8 mouse cellular contexts compared by ENCODE assay signal in the genomic region with DNA sequence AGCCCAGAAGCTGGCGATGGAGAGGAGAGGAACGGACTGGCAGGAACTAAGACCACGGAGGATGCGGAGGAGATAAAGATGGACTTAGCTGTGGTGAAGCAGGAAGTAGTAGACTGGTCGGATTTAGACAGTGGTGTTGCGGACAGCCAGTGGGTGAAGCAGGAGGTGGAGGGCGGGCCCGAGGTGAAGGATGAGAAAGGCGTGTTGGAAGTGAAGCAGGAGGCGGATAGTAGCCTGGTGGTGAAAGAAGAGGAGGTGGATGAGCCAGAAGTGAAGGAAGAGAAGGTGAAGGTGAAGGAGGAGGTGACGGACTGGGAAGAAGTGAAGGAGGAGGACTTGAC. TPM values are rescaled to one million over a fixed set of nuclear protein-coding genes. Genes with fewer than 3 reads are reported as not detected.
DNase-seq lines count a peak whose midpoint lies in the region; ATAC-seq and TF ChIP-seq lines count a peak whose summit lies in the region.

No protein-coding gene starts in this region.

- under 1% methylated on average over 11 of the region's 11 CpGs for WGBS in lung, embryonic 14.5 days
- under 1% methylated on average over 11 of the region's 11 CpGs for WGBS in small intestine, adult 2 months

- H3K4me2 ChIP-seq in lung, embryonic 14.5 days = peak overlapping the region; percentile 87

- H3K4me3 ChIP-seq in lung, embryonic 14.5 days (ENCODE audit: low read depth, low read length) = peak overlapping the region; percentile 76
- peak overlapping the region; percentile 74 for H3K4me3 ChIP-seq in erythroblast, embryonic 14.5 days (replicated peaks)
- peak overlapping the region; percentile 83 for H3K4me3 ChIP-seq in small intestine, adult 2 months (ENCODE audit: low read depth, low read length)

- H3K36me3 ChIP-seq in lung, embryonic 14.5 days (ENCODE audit: insufficient read depth) = peaks cover 30% of the 10 kb centered on the region
- peaks cover 25% of the 10 kb centered on the region for H3K36me3 ChIP-seq in erythroblast, embryonic 14.5 days (ENCODE audit: control insufficient read depth)
- peaks cover 13% of the 10 kb centered on the region for H3K36me3 ChIP-seq in small intestine, adult 2 months (ENCODE audit: control insufficient read depth, insufficient read depth, low read length)

- intact Hi-C loops in left cerebral cortex, postnatal 14 days (cut with DNase I) = no loop called here

- H3K9ac ChIP-seq in lung, embryonic 14.5 days = peak overlapping the region; percentile 67

- TF ChIP-seq POLR2A in small intestine, adult 2 months (IDR thresholded peaks at IDR 0.05; ENCODE audit: low read depth, low read length) = no peak

- no peak overlapping the region for H3K27ac ChIP-seq in lung, embryonic 14.5 days (ENCODE audit: low read depth)
- H3K27ac ChIP-seq in small intestine, adult 2 months (ENCODE audit: insufficient read depth, low read depth, low read length) = no peak overlapping the region

- H3K27me3 ChIP-seq in lung, embryonic 14.5 days (ENCODE audit: insufficient read depth, low read length) = no peaks in the 10 kb centered on the region
- no peaks in the 10 kb centered on the region for H3K27me3 ChIP-seq in erythroblast, embryonic 14.5 days (ENCODE audit: control insufficient read depth)
- H3K27me3 ChIP-seq in small intestine, adult 2 months (ENCODE audit: control insufficient read depth, insufficient read depth, low read length) = no peaks in the 10 kb centered on the region

- ATAC-seq in lung, embryonic 14.5 days (ENCODE audit: insufficient read depth) = no peak

- H3K4me1 ChIP-seq in lung, embryonic 14.5 days (ENCODE audit: insufficient read depth) = peaks cover 3% of the 10 kb centered on the region; the same call in 1 of the 2 replicates
- H3K4me1 ChIP-seq in erythroblast, embryonic 14.5 days (ENCODE audit: control insufficient read depth) = peaks cover 31% of the 10 kb centered on the region
- peaks cover 7% of the 10 kb centered on the region; the same call in 1 of the 2 replicates for H3K4me1 ChIP-seq in small intestine, adult 2 months (ENCODE audit: control insufficient read depth, insufficient read depth, insufficient read length, low read length)

- TF ChIP-seq CTCF in lung, embryonic 14.5 days (IDR thresholded peaks at IDR 0.05; ENCODE audit: low read depth) = no peak
- TF ChIP-seq CTCF in small intestine, adult 2 months (IDR thresholded peaks at IDR 0.05; ENCODE audit: extremely low read depth, insufficient read length, insufficient replicate concordance, low read depth, low read length) = no peak

- no peak for DNase-seq in lung, embryonic 14.5 days
- no peak for DNase-seq in lung, postnatal 36 days
- DNase-seq in liver = peak; percentile 55
- DNase-seq in left cerebral cortex, postnatal 14 days (ENCODE audit: low spot score in 2 of 2) = no peak
- DNase-seq in urinary bladder, postnatal 10 days (ENCODE audit: low spot score) = no peak
- no peak for DNase-seq in spleen, postnatal 4 days (ENCODE audit: low spot score in 2 of 2)

- no peaks in the 10 kb centered on the region for H3K9me3 ChIP-seq in lung, embryonic 14.5 days (ENCODE audit: low read depth, low read length)
- H3K9me3 ChIP-seq in erythroblast, embryonic 14.5 days (ENCODE audit: control insufficient read depth, low read length) = no peaks in the 10 kb centered on the region

RNA-seq across cellular contexts. Expression of a gene that starts 0.4 kb away (rescaled TPM):
- polyA plus RNA-seq in lung, embryonic 14.5 days (2014; fragmentation: Nextera tagmentation; extraction: Ambion mirVana) = 32.9 and 35.7 TPM in 2 replicates
- polyA plus RNA-seq in erythroblast, embryonic 14.5 days (2012) = 0.18 and 0.43 TPM in 2 replicates
- 0.46 and 0.80 TPM in 2 replicates for polyA plus RNA-seq in small intestine, adult 2 months (2012; rRNA removed)
- 10 to 100 TPM; 16.4 to 17.7 TPM for total RNA-seq in left cerebral cortex, postnatal 14 days (2021)

Comparison
In these comparisons a context has a peak if more than half of its experiments do, and no peak if none do; other contexts are left out.
1. RNA of a gene that starts 0.4 kb away (polyA plus RNA-seq): 32.9 to 35.7 TPM in lung, embryonic 14.5 days; 0.46 to 0.80 TPM in small intestine, adult 2 months and 0.18 to 0.43 TPM in erythroblast, embryonic 14.5 days; every median in the first group is over 10 times any median in the second.
2. Peak in every context shown above with its lines, with median percentiles within 50 percentile points of each other: H3K4me3 ChIP-seq.